Mouse (Mus musculus): ENCODE data around the gene Gm28051. TPM values are rescaled to one million over a fixed set of nuclear protein-coding genes. Genes with fewer than 3 reads are reported as not detected.

Gene Gm28051
- polyA plus RNA-seq, 1 experiment from 2014 or later: not detected

DNA sequence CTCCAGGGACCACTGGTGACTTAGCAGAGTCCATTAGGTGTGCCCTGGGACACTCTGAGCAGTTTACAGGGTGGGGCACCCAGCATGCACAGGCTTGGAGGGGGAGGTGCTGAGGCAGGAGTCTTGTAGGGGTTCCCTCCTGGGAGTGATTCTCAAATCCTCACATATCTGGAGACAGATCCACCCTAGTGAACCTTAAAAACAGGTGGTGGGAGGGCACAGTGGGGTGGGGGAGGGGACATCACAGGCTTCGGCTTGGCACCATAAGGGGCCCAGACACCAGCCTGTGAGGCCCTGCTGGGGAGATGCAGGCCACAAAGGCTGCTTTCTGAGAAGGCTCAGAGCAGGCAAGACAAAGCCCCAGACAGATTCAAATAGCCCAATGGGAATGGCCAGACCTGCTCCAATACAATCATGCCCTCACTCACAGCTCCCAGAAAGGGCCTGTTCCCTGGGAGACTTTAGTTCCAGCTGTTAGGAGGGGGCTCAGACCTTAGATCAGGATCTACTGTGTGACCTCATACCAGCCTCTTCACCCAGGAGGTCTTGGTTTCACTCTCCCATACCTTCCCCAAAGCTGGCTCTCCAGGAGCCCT, 59.4 kb downstream of the Gm28051 start:
- H3K4me2 ChIP-seq (ENCODE audit: low read depth, low read length): peak overlapping the region; percentile 18
- no peaks in the 10 kb centered on the region for H3K27me3 ChIP-seq (replicated peaks; ENCODE audit: control insufficient read depth, insufficient read depth, low read length)
- 25% methylated on average over 1 of the region's 1 CpGs for WGBS
- peaks cover 74% of the 10 kb centered on the region for H3K4me1 ChIP-seq (ENCODE audit: control insufficient read depth, insufficient read depth, low read length)
- no peak overlapping the region for H3K4me3 ChIP-seq (ENCODE audit: low read length)
- ATAC-seq: peak; percentile 79
- H3K9me3 ChIP-seq (ENCODE audit: control insufficient read depth, low read length): no peaks in the 10 kb centered on the region
- H3K9ac ChIP-seq (ENCODE audit: low read depth, low read length): peak overlapping the region; percentile 44
- H3K27ac ChIP-seq (ENCODE audit: low read length): peak overlapping the region; percentile 75
- no peaks in the 10 kb centered on the region for H3K36me3 ChIP-seq (ENCODE audit: control insufficient read depth, insufficient read depth, low read length)

- ATAC-seq: no peak
- H3K36me3 ChIP-seq (ENCODE audit: control insufficient read depth, insufficient read depth, low read length): no peaks in the 10 kb centered on the region
- no peak overlapping the region for H3K27ac ChIP-seq (ENCODE audit: low read length)
- no peaks in the 10 kb centered on the region for H3K9me3 ChIP-seq (ENCODE audit: control insufficient read depth, low read length)
- peaks cover 69% of the 10 kb centered on the region for H3K4me1 ChIP-seq (ENCODE audit: control insufficient read depth, insufficient read depth, low read length)
- H3K9ac ChIP-seq (ENCODE audit: low read depth, low read length): peak overlapping the region; percentile 17; the same call in 1 of the 2 replicates
- no peaks in the 10 kb centered on the region for H3K27me3 ChIP-seq (replicated peaks; ENCODE audit: control insufficient read depth, insufficient read depth, low read length)
- H3K4me2 ChIP-seq (ENCODE audit: low read depth, low read length): no peak overlapping the region
- WGBS: 68% methylated on average over 7 of the region's 7 CpGs
- no peak overlapping the region for H3K4me3 ChIP-seq (ENCODE audit: low read length)
Measured at GRCm38 (mm10) chr12:102697381-102697780, 60.2 kb downstream of the Gm28051 start.

DNA sequence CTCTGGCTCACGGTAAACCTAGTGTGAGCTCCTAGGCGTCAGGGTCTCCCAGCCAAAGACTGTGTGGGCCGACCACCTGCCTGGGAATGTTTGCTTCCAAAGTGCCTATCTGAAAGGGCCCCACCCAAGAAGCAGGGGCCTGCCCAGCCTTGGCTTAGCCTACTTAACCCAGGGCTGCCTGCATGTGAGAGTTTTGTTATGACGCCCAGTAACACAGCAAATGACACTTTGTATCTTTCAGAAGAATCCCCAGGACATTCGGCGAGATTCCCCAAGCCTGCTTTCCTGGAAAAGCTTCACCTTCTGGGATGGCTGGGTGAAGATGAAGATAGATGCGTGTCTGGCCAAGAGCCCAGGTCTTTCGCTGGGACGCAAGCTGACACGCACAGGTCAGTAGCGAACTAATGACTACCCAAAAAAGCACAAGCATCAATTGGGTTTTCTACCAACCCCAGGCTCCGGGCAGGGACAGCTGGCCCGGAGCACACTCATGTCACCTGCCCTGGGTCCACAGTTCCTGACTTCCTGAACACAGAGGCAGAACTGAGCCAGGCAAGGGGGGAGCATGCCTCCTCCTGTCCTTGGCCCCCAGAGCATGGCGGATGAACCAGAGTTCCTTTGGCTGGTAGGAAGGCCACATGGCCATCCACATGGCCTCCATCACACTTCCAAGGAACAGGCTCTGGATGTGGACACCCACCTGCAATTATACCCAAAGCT, 60.8 kb downstream of the Gm28051 start:
- Histone ChIP-seq H3K4me2 (ENCODE audit: low read depth, low read length) (no peak overlapping the region), H3K4me1 (ENCODE audit: control insufficient read depth, insufficient read depth, low read length) (peaks cover 69% of the 10 kb centered on the region), H3K27me3 (replicated peaks; ENCODE audit: control insufficient read depth, insufficient read depth, low read length) (no peaks in the 10 kb centered on the region), H3K4me3 (ENCODE audit: low read length) (no peak overlapping the region), H3K9ac (ENCODE audit: low read depth, low read length) (peak overlapping the region; percentile 34; the same call in 1 of the 2 replicates), H3K9me3 (ENCODE audit: control insufficient read depth, low read length) (no peaks in the 10 kb centered on the region), H3K36me3 (ENCODE audit: control insufficient read depth, insufficient read depth, low read length) (no peaks in the 10 kb centered on the region), H3K27ac (ENCODE audit: low read length) (no peak overlapping the region)
- WGBS: 77% methylated on average over 14 of the region's 14 CpGs
- ATAC-seq: no peak

DNA sequence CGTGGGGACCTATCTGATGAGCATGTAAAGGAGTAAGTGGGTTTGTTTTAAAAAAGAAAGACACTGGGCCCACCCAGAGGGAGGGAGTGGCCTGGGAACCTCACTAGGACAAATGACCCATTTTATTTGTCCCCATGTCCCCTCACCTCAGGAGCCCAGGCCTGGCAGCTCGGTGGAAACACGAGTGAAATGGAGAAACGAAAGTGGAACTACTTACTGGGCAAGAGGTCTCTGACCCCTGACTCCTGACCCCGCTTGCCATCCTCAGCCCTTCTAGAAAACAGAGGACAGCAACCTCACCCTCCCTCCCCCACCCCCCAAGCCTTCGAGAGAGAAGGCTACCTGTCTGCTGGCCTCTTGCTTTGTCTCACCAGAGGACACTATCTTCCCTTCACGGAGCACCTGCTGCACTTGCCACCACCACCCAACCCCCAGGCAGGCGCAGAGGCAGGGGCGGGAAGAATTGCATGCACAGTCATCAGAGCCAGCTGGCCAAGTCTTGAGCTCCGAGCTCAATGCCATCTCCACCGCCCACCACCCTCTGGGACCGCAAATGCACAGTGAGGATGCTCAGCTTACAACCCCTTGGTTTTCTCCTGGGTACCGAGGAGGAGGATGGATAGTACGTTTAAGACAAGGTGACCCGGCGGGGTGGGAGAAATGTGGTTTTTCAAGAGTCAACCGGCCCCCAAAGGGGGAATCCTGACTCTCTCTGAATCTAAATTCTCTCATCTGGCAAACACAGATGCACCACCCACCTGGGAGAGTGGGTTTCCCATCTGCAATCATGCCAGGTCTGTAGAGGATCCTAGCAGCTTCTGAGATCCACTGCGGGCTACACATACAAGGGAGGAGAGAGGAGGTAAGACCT, 62.0 kb downstream of the Gm28051 start:
- H3K4me1 ChIP-seq (ENCODE audit: control insufficient read depth, insufficient read depth, low read length): peaks cover 78% of the 10 kb centered on the region
- H3K4me2 ChIP-seq (ENCODE audit: low read depth, low read length): no peak overlapping the region
- WGBS: 67% methylated on average over 18 of the region's 18 CpGs
- H3K36me3 ChIP-seq (ENCODE audit: control insufficient read depth, insufficient read depth, low read length): no peaks in the 10 kb centered on the region
- no peak for ATAC-seq
- H3K27ac ChIP-seq (ENCODE audit: low read length): no peak overlapping the region
- no peaks in the 10 kb centered on the region for H3K9me3 ChIP-seq (ENCODE audit: control insufficient read depth, low read length)
- no peaks in the 10 kb centered on the region for H3K27me3 ChIP-seq (replicated peaks; ENCODE audit: control insufficient read depth, insufficient read depth, low read length)
- no peak overlapping the region for H3K4me3 ChIP-seq (ENCODE audit: low read length)
- H3K9ac ChIP-seq (ENCODE audit: low read depth, low read length): 0 out of 2 replicates have a peak overlapping the region, but pooled peaks have one; percentile 13

GRCm38 (mm10) chr12:102691761-102692160, 65.8 kb downstream of the Gm28051 start:
- no peak for ATAC-seq
- H3K4me2 ChIP-seq (ENCODE audit: low read depth, low read length): no peak overlapping the region
- 53% methylated on average over 7 of the region's 7 CpGs for WGBS
- H3K27me3 ChIP-seq (replicated peaks; ENCODE audit: control insufficient read depth, insufficient read depth, low read length): no peaks in the 10 kb centered on the region
- no peak overlapping the region for H3K4me3 ChIP-seq (ENCODE audit: low read length)
- no peaks in the 10 kb centered on the region for H3K36me3 ChIP-seq (ENCODE audit: control insufficient read depth, insufficient read depth, low read length)
- no peaks in the 10 kb centered on the region for H3K9me3 ChIP-seq (ENCODE audit: control insufficient read depth, low read length)
- peak overlapping the region; percentile 87; the same call in 1 of the 2 replicates for H3K27ac ChIP-seq (ENCODE audit: low read length)
- H3K9ac ChIP-seq (ENCODE audit: low read depth, low read length): peak overlapping the region; percentile 36; the same call in 1 of the 2 replicates
- H3K4me1 ChIP-seq (ENCODE audit: control insufficient read depth, insufficient read depth, low read length): peaks cover 54% of the 10 kb centered on the region

DNA sequence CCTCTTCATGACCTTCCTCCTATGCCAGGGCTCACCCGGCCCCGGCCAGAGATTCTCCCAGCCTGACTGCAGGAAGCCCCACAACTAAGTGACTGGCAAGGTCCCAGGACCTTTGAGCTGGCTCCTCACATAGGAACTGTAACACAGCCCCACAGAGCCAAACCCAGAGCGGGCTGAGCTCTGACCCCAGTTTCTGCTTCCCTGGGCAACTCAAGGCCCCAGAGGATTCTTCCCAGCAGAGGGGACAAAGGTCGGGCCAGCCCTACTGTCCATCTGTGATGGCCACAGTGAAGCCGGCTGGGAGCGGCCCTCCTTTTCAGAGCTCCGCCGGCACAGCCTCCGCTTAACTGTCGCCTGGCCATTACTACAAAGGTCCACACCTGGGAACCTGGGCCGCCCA, 66.4 kb downstream of the Gm28051 start:
- H3K4me2 ChIP-seq (ENCODE audit: low read depth, low read length): peak overlapping the region; percentile 40
- 52% methylated on average over 11 of the region's 11 CpGs for WGBS
- peak; percentile 66 for ATAC-seq
- no peaks in the 10 kb centered on the region for H3K9me3 ChIP-seq (ENCODE audit: control insufficient read depth, low read length)
- H3K36me3 ChIP-seq (ENCODE audit: control insufficient read depth, insufficient read depth, low read length): no peaks in the 10 kb centered on the region
- H3K4me1 ChIP-seq (ENCODE audit: control insufficient read depth, insufficient read depth, low read length): peaks cover 53% of the 10 kb centered on the region
- peak overlapping the region; percentile 17; the same call in 1 of the 2 replicates for H3K4me3 ChIP-seq (ENCODE audit: low read length)
- peak overlapping the region; percentile 36 for H3K9ac ChIP-seq (ENCODE audit: low read depth, low read length)
- H3K27me3 ChIP-seq (replicated peaks; ENCODE audit: control insufficient read depth, insufficient read depth, low read length): no peaks in the 10 kb centered on the region
- H3K27ac ChIP-seq (ENCODE audit: low read length): peak overlapping the region; percentile 87

- 76% methylated on average over 15 of the region's 15 CpGs for WGBS
- H3K27ac ChIP-seq (ENCODE audit: low read length): no peak overlapping the region
Measured at GRCm38 (mm10) chr12:102689773-102690563, 67.6 kb downstream of the Gm28051 start.

DNA sequence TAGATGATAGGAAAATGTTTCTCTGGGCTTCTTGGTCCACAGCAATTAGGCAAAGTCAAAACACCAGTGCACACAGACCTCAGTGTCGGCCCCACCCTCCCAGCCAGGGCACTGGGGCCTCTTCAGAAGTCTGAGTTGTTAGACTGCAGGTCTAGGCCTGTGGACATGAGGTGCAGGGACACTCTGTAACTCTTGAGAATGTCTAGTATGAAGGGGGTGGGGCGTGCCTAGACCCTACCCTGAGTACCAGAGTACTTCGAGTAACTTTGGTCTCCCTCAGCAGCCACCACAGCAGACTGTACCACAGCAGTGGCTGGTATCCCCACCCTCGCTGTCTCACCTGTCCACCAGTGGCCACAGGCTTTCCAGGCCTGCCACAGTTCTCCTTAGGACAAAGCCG, 71.2 kb downstream of the Gm28051 start:
- Histone ChIP-seq H3K27ac (ENCODE audit: low read length) (peak overlapping the region; percentile 27; the same call in 1 of the 2 replicates), H3K27me3 (replicated peaks; ENCODE audit: control insufficient read depth, insufficient read depth, low read length) (no peaks in the 10 kb centered on the region), H3K4me3 (ENCODE audit: low read length) (no peak overlapping the region), H3K9ac (ENCODE audit: low read depth, low read length) (peak overlapping the region; percentile 24; the same call in 1 of the 2 replicates), H3K4me2 (ENCODE audit: low read depth, low read length) (no peak overlapping the region), H3K36me3 (ENCODE audit: control insufficient read depth, insufficient read depth, low read length) (no peaks in the 10 kb centered on the region), H3K4me1 (ENCODE audit: control insufficient read depth, insufficient read depth, low read length) (peaks cover 73% of the 10 kb centered on the region), H3K9me3 (ENCODE audit: control insufficient read depth, low read length) (no peaks in the 10 kb centered on the region)
- 83% methylated on average over 5 of the region's 5 CpGs for WGBS
- ATAC-seq: no peak

More at GRCm38 (mm10) chr12:102689773-102690563, 67.6 kb downstream of the Gm28051 start:
- peaks cover 53% of the 10 kb centered on the region for H3K4me1 ChIP-seq (ENCODE audit: control insufficient read depth, insufficient read depth, low read length)
- no peak overlapping the region for H3K4me2 ChIP-seq (ENCODE audit: low read depth, low read length)
- H3K36me3 ChIP-seq (ENCODE audit: control insufficient read depth, insufficient read depth, low read length): no peaks in the 10 kb centered on the region
- H3K27me3 ChIP-seq (replicated peaks; ENCODE audit: control insufficient read depth, insufficient read depth, low read length): no peaks in the 10 kb centered on the region
- H3K9me3 ChIP-seq (ENCODE audit: control insufficient read depth, low read length): no peaks in the 10 kb centered on the region
- ATAC-seq: no peak
- no peak overlapping the region for H3K9ac ChIP-seq (ENCODE audit: low read depth, low read length)
- no peak overlapping the region for H3K4me3 ChIP-seq (ENCODE audit: low read length)
